29 mouse cellular contexts compared by ENCODE assay signal in genomic region chr11:65930359-65930758, GRCm38 (mm10).
A peak's percentile ranks its signal among the peaks of the same experiment; 100 is the strongest.
DNase-seq lines count a peak whose midpoint lies in the region; ATAC-seq and TF ChIP-seq lines count a peak whose summit lies in the region.
"Had no signal": no experiment of that assay in that cellular context is flagged by ENCODE, and none has a peak within 500 bp of the region (broad histone marks: within the 10 kb centered on the region; RNA-seq: fewer than 3 reads in every experiment).

No protein-coding gene starts in this region.

- intact Hi-C loops in left cerebral cortex, postnatal 25 days (cut with DNase I): no loop called here
- intact Hi-C loops in left cerebral cortex, adult 2 months (cut with DNase I): no loop called here

- H3K27ac ChIP-seq in forebrain, postnatal 0 days (ENCODE audit: low read depth, low read length): no peak overlapping the region
- no peak overlapping the region for H3K27ac ChIP-seq in forebrain, embryonic 11.5 days (ENCODE audit: low read depth, low read length)
- H3K27ac ChIP-seq in left cerebral cortex, adult 2 months: no peak overlapping the region
- H3K27ac ChIP-seq: embryonic facial prominence, embryonic 12.5 days; heart, embryonic 10.5 days; hindbrain, embryonic 14.5 days; limb, embryonic 13.5 days; liver, embryonic 13.5 days; midbrain, embryonic 15.5 days; neural tube, embryonic 13.5 days had no signal

- H3K9me3 ChIP-seq in forebrain, postnatal 0 days (ENCODE audit: low read length): no peaks in the 10 kb centered on the region
- no peaks in the 10 kb centered on the region for H3K9me3 ChIP-seq in forebrain, embryonic 11.5 days (ENCODE audit: control insufficient read depth, low read length)
- H3K9me3 ChIP-seq: embryonic facial prominence, embryonic 12.5 days; heart, embryonic 10.5 days; limb, embryonic 13.5 days; liver, embryonic 13.5 days; megakaryocyte, embryonic 14.5 days; midbrain, embryonic 15.5 days; neural tube, embryonic 13.5 days had no signal

- 0 out of 2 replicates have a peak, but pooled peaks cover 3% of the 10 kb centered on the region for H3K4me1 ChIP-seq in forebrain, postnatal 0 days (ENCODE audit: insufficient read depth)
- no peaks in the 10 kb centered on the region for H3K4me1 ChIP-seq in forebrain, embryonic 11.5 days (replicated peaks; ENCODE audit: control insufficient read depth, insufficient read depth, low read length)
- H3K4me1 ChIP-seq: embryonic facial prominence, embryonic 12.5 days; heart, embryonic 10.5 days; limb, embryonic 13.5 days; liver, embryonic 13.5 days; megakaryocyte, embryonic 14.5 days had no signal

- H3K9ac ChIP-seq in forebrain, postnatal 0 days: no peak overlapping the region
- no peak overlapping the region for H3K9ac ChIP-seq in forebrain, embryonic 11.5 days (ENCODE audit: low read length)
- H3K9ac ChIP-seq: embryonic facial prominence, embryonic 12.5 days; hindbrain, embryonic 14.5 days; limb, embryonic 13.5 days; liver, embryonic 13.5 days; midbrain, embryonic 15.5 days; neural tube, embryonic 13.5 days had no signal

- H3K4me2 ChIP-seq in forebrain, postnatal 0 days (ENCODE audit: low read depth): no peak overlapping the region
- no peak overlapping the region for H3K4me2 ChIP-seq in forebrain, embryonic 11.5 days (ENCODE audit: low read depth, low read length, severe bottlenecking)
- H3K4me2 ChIP-seq: embryonic facial prominence, embryonic 12.5 days; hindbrain, embryonic 14.5 days; limb, embryonic 13.5 days; liver, embryonic 13.5 days; midbrain, embryonic 15.5 days; neural tube, embryonic 13.5 days had no signal

- no peak overlapping the region for H3K4me3 ChIP-seq in forebrain, postnatal 0 days (ENCODE audit: low read depth, low read length)
- H3K4me3 ChIP-seq in forebrain, embryonic 11.5 days (ENCODE audit: low read depth, low read length): no peak overlapping the region
- H3K4me3 ChIP-seq in left cerebral cortex, adult 2 months: no peak overlapping the region
- H3K4me3 ChIP-seq: embryonic facial prominence, embryonic 12.5 days; erythroblast, embryonic 14.5 days; heart, embryonic 10.5 days; limb, embryonic 13.5 days; liver, embryonic 13.5 days; megakaryocyte, embryonic 14.5 days; midbrain, embryonic 15.5 days; myocyte; neural tube, embryonic 13.5 days had no signal

- peak; percentile 26 to 42 for DNase-seq in cerebellum, postnatal 10 days
- no peak for DNase-seq in cerebellum, adult 18-20 months
- DNase-seq in forebrain, postnatal 0 days: peak; percentile 75
- DNase-seq in forebrain, embryonic 11.5 days (ENCODE audit: low spot score): no peak
- peak; percentile 7 to 32 for DNase-seq in left cerebral cortex, postnatal 25 days (ENCODE audit: low spot score in 2 of 2)
- DNase-seq in left cerebral cortex, adult 2 months (ENCODE audit: extremely low spot score in 1 of 2, low spot score in 2 of 2): no peak
- peak; percentile 48 for DNase-seq in right cerebral cortex, postnatal 4 days
- DNase-seq in right cerebral cortex, adult 2 months (ENCODE audit: low spot score in 2 of 2): no peak
- DNase-seq: adrenal gland, postnatal 10 days; cerebellum, adult 9-11 months; gastrocnemius, postnatal 10 days; heart, postnatal 4 days; kidney, adult 18-20 months; kidney, postnatal 10 days; liver, embryonic 13.5 days; lung, adult 2 months; lung, postnatal 36 days; spleen, adult 18-20 months had no signal

- WGBS in forebrain, postnatal 0 days: 60% methylated on average over 4 of the region's 4 CpGs
- 84% methylated on average over 4 of the region's 4 CpGs for WGBS in forebrain, embryonic 11.5 days

- no peaks in the 10 kb centered on the region for H3K27me3 ChIP-seq in forebrain, postnatal 0 days (ENCODE audit: insufficient read depth, low read length)
- no peaks in the 10 kb centered on the region for H3K27me3 ChIP-seq in forebrain, embryonic 11.5 days (ENCODE audit: control insufficient read depth, insufficient read depth, low read length)
- H3K27me3 ChIP-seq: embryonic facial prominence, embryonic 12.5 days; limb, embryonic 13.5 days; liver, embryonic 13.5 days; megakaryocyte, embryonic 14.5 days; midbrain, embryonic 15.5 days; neural tube, embryonic 13.5 days had no signal

- no peak for TF ChIP-seq CTCF in forebrain, postnatal 0 days (IDR thresholded peaks at IDR 0.05; ENCODE audit: low read depth)
- TF ChIP-seq CTCF in left cerebral cortex, adult 2 months (IDR thresholded peaks at IDR 0.05): no peak

- peak; percentile 74; the same call in 1 of the 2 replicates for ATAC-seq in forebrain, postnatal 0 days
- no peak for ATAC-seq in forebrain, embryonic 11.5 days (replicated peaks; ENCODE audit: low FRiP score)
- ATAC-seq: activated CD4-positive, CD25-positive, alpha-beta regulatory T cell, adult 4 months; inflammation-experienced regulatory T-cells, adult 6 months; midbrain, embryonic 15.5 days had no signal

- H3K36me3 ChIP-seq in forebrain, postnatal 0 days (ENCODE audit: insufficient read depth): no peaks in the 10 kb centered on the region
- no peaks in the 10 kb centered on the region for H3K36me3 ChIP-seq in forebrain, embryonic 11.5 days (ENCODE audit: control insufficient read depth, insufficient read depth, low read length)
- H3K36me3 ChIP-seq: embryonic facial prominence, embryonic 12.5 days; heart, embryonic 10.5 days; limb, embryonic 13.5 days; liver, embryonic 13.5 days; midbrain, embryonic 15.5 days; neural tube, embryonic 13.5 days had no signal

Comparison
In these comparisons a context has a peak if more than half of its experiments do, and no peak if none do; other contexts are left out.
1. DNase-seq: peak in cerebellum, postnatal 10 days (2 of 2), forebrain, postnatal 0 days (single experiment), left cerebral cortex, postnatal 25 days (2 of 2) and right cerebral cortex, postnatal 4 days (single experiment); none in cerebellum, adult 18-20 months (0 of 2), forebrain, embryonic 11.5 days (single experiment), left cerebral cortex, adult 2 months (0 of 2) and right cerebral cortex, adult 2 months (0 of 2).